Mouse (Mus musculus) hindbrain, embryonic 11.5 days (tissue): ENCODE data around the gene Ifngr2. TPM values are rescaled to one million over a fixed set of nuclear protein-coding genes. Genes with fewer than 3 reads are reported as not detected.
"Not testable (repeated sequence)": the region's sequence is repeated elsewhere in the genome, so short reads cannot be mapped to it uniquely, and the experiment has no call there.

Experiments
- ATAC-seq: fragments of 200-750 bp; cut with Nextera tagmentation; 2 replicates; pipeline ENCODE4 v1.8.0; 2017; ENCODE audit warnings: mild to moderate bottlenecking, moderate TSS enrichment, moderate library complexity; ENCODE audit not compliant: low FRiP score
- DNase-seq: peaks from one replicate; pipeline ENCODE4 v3.0.0-alpha.2; 2015; ENCODE audit warnings: low spot score
- H3K27ac ChIP-seq: fragments of 300-500 bp; sonication (generic); 2 replicates; pipeline ENCODE4 v1.5.1; 2014; ENCODE audit warnings: mild to moderate bottlenecking, low read depth, low read length
- H3K27me3 ChIP-seq: fragments of 300-500 bp; sonication (generic); 2 replicates; pipeline ENCODE4 v1.6.1; 2014; ENCODE audit warnings: mild to moderate bottlenecking, low read length, moderate library complexity, mixed read lengths; ENCODE audit not compliant: control insufficient read depth, insufficient read depth
- H3K36me3 ChIP-seq: fragments of 300-500 bp; sonication (generic); 2 replicates; pipeline ENCODE4 v1.6.1; 2014; ENCODE audit warnings: mild to moderate bottlenecking, low read length, moderate library complexity, mixed read lengths; ENCODE audit not compliant: control insufficient read depth, insufficient read depth
- H3K4me1 ChIP-seq: fragments of 300-500 bp; sonication (generic); replicated peaks from 2 replicates; pipeline ENCODE4 v1.6.1; 2014; ENCODE audit warnings: low read length, mixed read lengths; ENCODE audit not compliant: control insufficient read depth, insufficient read depth
- H3K4me2 ChIP-seq: fragments of 300-500 bp; sonication (generic); replicated peaks from 2 replicates; pipeline ENCODE4 v1.6.1; 2014; ENCODE audit warnings: mild to moderate bottlenecking, low read depth, low read length
- H3K4me3 ChIP-seq: fragments of 300-500 bp; sonication (generic); 2 replicates; pipeline ENCODE4 v1.5.1; 2014; ENCODE audit warnings: low read depth, low read length
- H3K9ac ChIP-seq: fragments of 300-500 bp; sonication (generic); 2 replicates; pipeline ENCODE4 v1.6.1; 2014; ENCODE audit warnings: low read depth, low read length
- H3K9me3 ChIP-seq: fragments of 300-500 bp; sonication (generic); 2 replicates; pipeline ENCODE4 v1.6.1; 2016; ENCODE audit warnings: low read length; ENCODE audit not compliant: control insufficient read depth
- WGBS: fragments of 180-500 bp; shearing (Covaris S2); extraction: QIAGEN DNeasy Blood & Tissue Kit; methylation state at CpG from one replicate; pipeline ENCODE4 v1.1.7; 2014; 5-methylcytosine and 5-hydroxymethylcytosine counted together
- polyA plus RNA-seq: library from polyadenylated mRNA; unstranded; fragments of >200 nt; fragmentation: Nextera tagmentation; extraction: Ambion mirVana; gene quantifications from 2 replicates; pipeline ENCODE4 v1.2.1, GENCODE M21; 2014

The Ifngr2 gene
- polyA plus RNA-seq, 1 experiment from 2014 or later, result 35.1 TPM

DNA sequence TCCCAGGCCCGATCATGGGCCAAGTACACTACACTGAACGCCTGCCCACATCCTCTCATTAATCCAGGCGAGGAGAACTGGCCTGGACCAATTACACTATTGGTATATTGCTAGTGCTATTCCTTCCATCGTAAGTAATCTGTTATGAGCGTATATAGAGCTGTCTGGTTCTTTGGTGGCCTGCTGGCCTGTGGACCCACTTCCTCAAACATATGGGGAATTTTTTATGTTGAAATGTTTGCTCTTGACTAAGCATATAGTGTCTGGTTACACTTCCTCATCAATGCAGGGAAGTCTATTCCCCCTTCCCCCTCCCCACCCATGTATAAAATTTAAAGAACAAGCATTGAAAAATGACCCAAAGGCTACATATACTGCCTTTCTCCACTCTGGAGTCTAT lies 24.8 kb upstream of the Ifngr2 start:
- ATAC-seq, result no peak
- no peaks in the 10 kb centered on the region for H3K36me3 ChIP-seq
- no peaks in the 10 kb centered on the region for H3K27me3 ChIP-seq
- H3K27ac ChIP-seq, result no peak overlapping the region
- H3K4me3 ChIP-seq, result no peak overlapping the region
- no peak overlapping the region for H3K4me2 ChIP-seq
- 86% methylated on average over 5 of the region's 5 CpGs for WGBS
- no peaks in the 10 kb centered on the region for H3K9me3 ChIP-seq
- H3K4me1 ChIP-seq, result no peaks in the 10 kb centered on the region
- no peak for DNase-seq
- H3K9ac ChIP-seq, result no peak overlapping the region

DNA sequence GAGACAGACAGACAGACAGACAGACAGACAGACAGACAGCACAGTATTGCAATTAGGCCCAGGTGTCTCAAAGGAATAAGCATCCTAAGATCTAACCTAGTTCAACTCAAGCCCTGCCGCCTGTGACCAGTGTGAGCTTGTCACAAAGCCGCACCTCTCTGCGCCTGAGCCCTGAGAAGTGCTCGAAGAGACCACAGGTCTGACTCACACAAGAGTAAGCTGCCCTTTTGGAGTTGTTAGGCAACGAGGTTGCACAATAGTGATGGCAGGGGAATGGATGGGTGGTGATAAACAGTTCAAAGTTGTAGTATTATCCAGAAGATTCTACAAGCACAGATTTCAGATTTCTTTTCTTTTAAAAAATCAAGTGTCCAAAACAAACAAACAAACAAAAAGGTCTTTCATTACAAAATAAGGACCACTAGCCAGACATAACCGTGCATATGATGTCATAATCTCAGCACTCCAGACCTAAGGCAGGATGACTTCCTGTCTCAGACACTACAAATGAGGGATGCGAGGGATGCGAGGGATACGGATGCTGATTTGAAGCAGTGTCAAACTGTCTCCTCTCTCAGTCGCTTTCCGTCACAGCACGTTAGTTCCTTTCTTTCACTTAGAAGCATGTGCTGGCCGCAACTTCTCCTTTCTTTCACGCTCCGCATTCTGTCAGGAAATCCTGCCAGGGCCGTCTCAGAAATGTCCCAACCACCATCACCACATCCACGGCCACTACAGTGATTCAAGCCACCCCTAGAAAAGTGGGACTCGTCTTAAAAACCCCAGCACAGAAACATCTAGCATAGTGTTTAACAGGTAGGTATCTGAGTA lies 24.2 kb upstream of the Ifngr2 start:
- no peak for ATAC-seq
- Histone ChIP-seq H3K4me1 (no peaks in the 10 kb centered on the region), H3K9me3 (no peaks in the 10 kb centered on the region), H3K4me2 (no peak overlapping the region), H3K4me3 (no peak overlapping the region), H3K27ac (no peak overlapping the region), H3K27me3 (no peaks in the 10 kb centered on the region), H3K36me3 (no peaks in the 10 kb centered on the region), H3K9ac (no peak overlapping the region)
- whole genome bisulfite sequencing, result 75% methylated on average over 18 of the region's 18 CpGs
- DNase-seq, result no peak

DNA sequence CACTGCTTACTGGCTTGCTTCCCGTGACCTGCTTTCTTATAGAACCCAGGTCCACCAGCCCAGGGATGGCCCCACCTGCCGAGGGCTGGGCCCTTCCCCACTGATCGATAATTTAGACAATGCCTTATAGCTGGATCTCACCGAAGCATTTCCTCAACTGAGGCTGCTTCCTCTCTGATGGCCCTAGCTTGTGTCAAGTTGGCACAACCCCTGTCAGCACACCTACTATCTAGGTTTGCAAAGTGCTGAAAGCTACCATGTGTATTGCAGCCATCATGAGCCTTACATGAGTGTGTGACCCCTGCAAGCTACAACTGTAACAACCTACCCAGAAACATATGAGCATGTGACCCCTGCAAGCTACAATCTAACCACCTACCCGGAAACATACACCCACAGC lies 22.7 kb upstream of the Ifngr2 start:
- no peak overlapping the region for H3K9ac ChIP-seq
- WGBS, result 90% methylated on average over 5 of the region's 5 CpGs
- no peaks in the 10 kb centered on the region for H3K4me1 ChIP-seq
- H3K36me3 ChIP-seq, result no peaks in the 10 kb centered on the region
- no peak overlapping the region for H3K4me3 ChIP-seq
- ATAC-seq (no peak), DNase-seq (no peak)
- no peak overlapping the region for H3K4me2 ChIP-seq
- no peak overlapping the region for H3K27ac ChIP-seq
- no peaks in the 10 kb centered on the region for H3K9me3 ChIP-seq
- H3K27me3 ChIP-seq, result no peaks in the 10 kb centered on the region

DNA sequence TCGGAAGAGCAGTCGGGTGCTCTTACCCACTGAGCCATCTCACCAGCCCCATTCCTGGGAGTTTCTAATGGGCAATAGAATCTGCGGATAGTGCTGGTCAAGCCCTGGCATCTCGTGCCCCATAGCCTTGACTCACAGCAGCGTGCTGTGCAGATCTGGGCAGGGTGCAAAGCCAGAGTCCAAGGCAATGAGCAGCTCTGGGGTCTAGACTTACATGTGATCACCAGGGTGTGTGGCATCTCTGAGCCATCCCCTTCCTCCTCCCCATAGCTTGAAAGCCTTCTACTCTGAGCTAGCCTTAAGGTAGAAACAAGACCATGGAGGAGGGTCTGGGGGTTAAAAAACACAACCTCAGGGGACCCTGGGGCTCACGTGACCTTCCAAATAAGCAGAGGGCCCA lies 20.6 kb upstream of the Ifngr2 start:
- Histone ChIP-seq H3K27ac (no peak overlapping the region), H3K9ac (no peak overlapping the region), H3K27me3 (no peaks in the 10 kb centered on the region), H3K9me3 (no peaks in the 10 kb centered on the region), H3K4me1 (no peaks in the 10 kb centered on the region), H3K4me3 (no peak overlapping the region), H3K36me3 (no peaks in the 10 kb centered on the region), H3K4me2 (no peak overlapping the region)
- DNase-seq (no peak), ATAC-seq (no peak)
- WGBS, result 95% methylated on average over 6 of the region's 6 CpGs

DNA sequence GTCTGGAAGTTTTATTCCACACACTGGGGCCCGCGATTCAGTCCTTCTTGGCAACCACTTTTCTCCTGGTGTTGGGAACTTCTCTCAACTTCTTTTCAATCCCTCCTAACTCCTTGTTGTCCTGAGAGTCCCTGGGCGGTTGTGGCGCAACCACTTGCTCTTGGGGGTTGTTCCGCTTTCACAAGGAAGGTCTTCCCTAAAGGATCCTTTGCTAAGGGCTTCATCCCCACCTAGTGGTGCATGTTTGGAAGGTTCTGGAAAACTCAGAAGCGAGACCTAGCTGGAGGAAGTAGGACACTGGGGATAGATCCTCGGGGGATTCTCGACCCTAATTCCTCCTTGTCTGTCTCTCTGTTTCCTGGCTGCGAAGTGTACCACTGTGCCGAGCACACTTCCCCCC lies 19.8 kb upstream of the Ifngr2 start:
- DNase-seq (no peak), ATAC-seq (no peak)
- Histone ChIP-seq H3K4me2 (no peak overlapping the region), H3K9ac (no peak overlapping the region), H3K27ac (no peak overlapping the region), H3K4me3 (no peak overlapping the region), H3K36me3 (no peaks in the 10 kb centered on the region), H3K4me1 (no peaks in the 10 kb centered on the region), H3K9me3 (no peaks in the 10 kb centered on the region), H3K27me3 (no peaks in the 10 kb centered on the region)
- 77% methylated on average over 10 of the region's 10 CpGs for WGBS

DNA sequence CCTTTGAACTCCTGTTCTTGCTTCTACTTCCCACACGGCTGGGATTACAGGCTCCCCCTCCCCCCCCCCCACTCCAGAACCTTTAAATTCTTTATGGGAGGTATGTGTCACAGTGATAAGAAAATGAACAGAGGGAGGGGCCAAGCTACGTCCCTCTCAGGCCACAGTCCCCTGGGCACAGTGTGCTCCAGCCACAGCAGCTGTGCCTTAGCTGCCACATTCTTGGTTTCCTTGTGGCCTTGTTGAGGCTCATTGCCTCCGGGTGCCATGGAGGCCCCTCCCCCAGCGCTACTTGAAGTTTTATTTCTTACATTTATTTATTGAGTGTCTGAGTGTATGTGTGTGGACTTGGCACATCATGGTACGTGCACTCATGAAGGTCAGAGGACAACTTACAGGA lies 19.4 kb upstream of the Ifngr2 start:
- no peaks in the 10 kb centered on the region for H3K27me3 ChIP-seq
- DNase-seq (no peak), ATAC-seq (no peak)
- H3K27ac ChIP-seq, result no peak overlapping the region
- H3K4me3 ChIP-seq, result no peak overlapping the region
- H3K9ac ChIP-seq, result no peak overlapping the region
- no peaks in the 10 kb centered on the region for H3K4me1 ChIP-seq
- no peaks in the 10 kb centered on the region for H3K36me3 ChIP-seq
- H3K4me2 ChIP-seq, result no peak overlapping the region
- no peaks in the 10 kb centered on the region for H3K9me3 ChIP-seq
- 73% methylated on average over 5 of the region's 5 CpGs for WGBS

DNA sequence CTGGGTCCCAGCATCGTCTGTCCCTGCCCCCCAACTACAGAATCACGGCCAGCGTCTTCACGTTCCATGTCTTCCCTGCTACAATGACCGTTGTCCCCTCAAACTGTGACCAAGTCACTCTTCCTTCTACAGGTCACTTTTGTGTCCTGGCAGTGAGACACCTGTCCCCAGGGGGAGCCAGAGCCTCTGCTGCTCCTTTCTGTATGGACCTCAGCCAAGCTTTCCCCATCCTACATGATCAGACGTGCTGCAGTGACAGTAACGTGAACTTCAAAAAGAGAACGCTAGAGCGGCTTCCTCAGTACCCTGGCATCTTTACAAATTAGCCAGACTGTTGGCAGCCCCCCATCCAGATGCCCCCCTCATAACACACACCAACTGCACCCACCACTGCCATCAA lies 18.3 kb upstream of the Ifngr2 start:
- DNase-seq (no peak), ATAC-seq (no peak)
- Histone ChIP-seq H3K27ac (no peak overlapping the region), H3K4me2 (no peak overlapping the region), H3K27me3 (no peaks in the 10 kb centered on the region), H3K9ac (no peak overlapping the region), H3K36me3 (no peaks in the 10 kb centered on the region), H3K9me3 (no peaks in the 10 kb centered on the region), H3K4me3 (no peak overlapping the region), H3K4me1 (no peaks in the 10 kb centered on the region)
- 91% methylated on average over 9 of the region's 9 CpGs for WGBS

DNA sequence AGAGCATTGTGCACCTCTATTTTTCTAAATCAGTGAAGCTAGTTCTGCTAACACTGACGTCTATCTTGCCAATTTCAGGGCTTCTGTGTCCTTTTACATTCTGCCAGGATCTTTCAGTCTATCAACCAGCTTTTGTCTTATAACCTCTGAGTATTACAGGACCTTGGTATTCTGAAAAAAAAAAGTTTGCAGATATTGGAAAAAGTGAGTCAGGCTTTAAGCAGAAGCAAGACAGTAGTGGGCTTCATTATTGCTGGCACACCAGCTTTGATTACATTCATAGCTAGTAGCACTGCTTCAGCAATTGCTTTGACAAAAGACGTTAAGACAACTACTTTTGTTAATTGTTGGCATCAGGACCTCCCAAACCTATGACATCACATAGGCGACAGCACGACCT lies 16.0 kb upstream of the Ifngr2 start:
- H3K27ac ChIP-seq, H3K27me3 ChIP-seq, H3K4me1 ChIP-seq, H3K4me2 ChIP-seq, H3K9ac ChIP-seq, H3K4me3 ChIP-seq, H3K9me3 ChIP-seq, ATAC-seq, H3K36me3 ChIP-seq, DNase-seq: not testable (repeated sequence)
- WGBS, result 81% methylated on average over 4 of the region's 4 CpGs

DNA sequence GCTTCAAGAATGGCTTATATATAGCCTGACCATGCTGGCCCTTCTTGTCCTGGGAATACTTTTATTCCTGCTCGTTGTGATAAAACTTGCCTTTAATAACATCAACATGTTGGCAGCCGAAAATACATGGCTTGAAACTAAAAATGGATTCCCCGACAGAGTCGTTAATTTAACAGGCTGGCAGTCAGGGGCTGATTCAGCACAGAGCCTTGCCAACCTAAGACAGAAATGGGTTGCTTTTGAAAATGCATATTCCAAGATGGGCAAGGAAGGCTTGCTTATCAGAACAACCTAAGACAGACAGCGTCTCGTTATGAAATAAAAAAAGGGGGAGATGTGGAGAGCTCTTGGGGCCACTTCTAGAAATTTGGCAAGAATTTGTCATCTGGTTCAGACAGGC lies 15.0 kb upstream of the Ifngr2 start:
- DNase-seq, result no peak
- ATAC-seq, result no peak
- no peaks in the 10 kb centered on the region for H3K4me1 ChIP-seq
- H3K27me3 ChIP-seq, result no peaks in the 10 kb centered on the region
- H3K4me2 ChIP-seq, result no peak overlapping the region
- WGBS, result 93% methylated on average over 6 of the region's 6 CpGs
- no peak overlapping the region for H3K27ac ChIP-seq
- no peaks in the 10 kb centered on the region for H3K36me3 ChIP-seq
- no peak overlapping the region for H3K9ac ChIP-seq
- H3K4me3 ChIP-seq, result no peak overlapping the region
- H3K9me3 ChIP-seq, result no peaks in the 10 kb centered on the region
